Mouse (Mus musculus) lung, postnatal 14 days (tissue): ENCODE results near the gene Astn2.
"Not testable (repeated sequence)": the region's sequence is repeated elsewhere in the genome, so short reads cannot be mapped to it uniquely, and the experiment has no call there.

ENCODE experiments used
- DNase-seq: peaks from one replicate; pipeline ENCODE4 v3.0.0; 2021

Gene Astn2

GRCm38 (mm10) chr4:65743160-65743691 is 661.2 kb downstream of the Astn2 start:
- DNase-seq, result no peak

GRCm38 (mm10) chr4:65724414-65724813 is 680.0 kb downstream of the Astn2 start:
- DNase-seq, result no peak

GRCm38 (mm10) chr4:65719610-65720009 is 684.8 kb downstream of the Astn2 start:
- DNase-seq, result no peak

GRCm38 (mm10) chr4:65717899-65718298 is 686.5 kb downstream of the Astn2 start:
- no peak for DNase-seq

GRCm38 (mm10) chr4:65716086-65716485 is 688.3 kb downstream of the Astn2 start:
- no peak for DNase-seq

DNA sequence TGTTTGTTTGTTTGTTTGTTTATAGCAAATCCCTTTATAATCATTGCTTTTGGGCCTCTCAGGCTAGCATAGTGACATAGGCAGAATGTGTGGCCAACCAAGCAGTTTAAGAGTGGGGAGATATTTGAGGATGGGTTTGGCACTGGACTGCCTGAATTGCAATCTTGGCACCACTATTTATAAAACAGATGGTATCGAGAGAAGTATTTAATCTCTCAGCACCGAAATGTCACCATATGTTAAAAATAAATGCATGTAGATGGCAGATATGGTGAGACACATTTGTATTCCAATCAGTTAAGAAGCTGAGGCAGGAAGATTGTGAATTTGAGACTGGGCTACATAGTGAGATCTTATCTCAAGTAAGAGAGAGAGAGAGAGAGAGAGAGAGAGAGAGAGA is 692.7 kb downstream of the Astn2 start:
- DNase-seq, result no peak

- no peak for DNase-seq
Measured at GRCm38 (mm10) chr4:65710623-65711022, 693.8 kb downstream of the Astn2 start.

DNA sequence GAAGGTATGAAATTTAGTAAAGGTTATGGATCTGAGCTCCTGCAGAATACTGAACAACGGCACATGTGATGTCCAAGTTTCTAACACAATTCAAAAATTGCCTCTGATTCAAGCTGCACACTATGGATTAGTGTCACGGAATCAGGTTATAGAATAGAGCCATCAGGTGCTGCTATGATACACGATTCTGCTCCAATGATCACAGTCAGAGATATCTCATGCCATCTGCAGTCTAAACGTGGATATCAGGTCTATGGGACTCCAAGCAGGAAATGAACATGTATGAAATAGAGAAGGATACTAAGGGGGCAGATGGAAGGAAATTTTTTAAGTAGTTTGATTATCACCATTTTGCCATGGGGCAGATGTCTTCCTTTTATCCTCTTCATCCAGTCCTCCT is 702.6 kb downstream of the Astn2 start:
- DNase-seq, result no peak

DNA sequence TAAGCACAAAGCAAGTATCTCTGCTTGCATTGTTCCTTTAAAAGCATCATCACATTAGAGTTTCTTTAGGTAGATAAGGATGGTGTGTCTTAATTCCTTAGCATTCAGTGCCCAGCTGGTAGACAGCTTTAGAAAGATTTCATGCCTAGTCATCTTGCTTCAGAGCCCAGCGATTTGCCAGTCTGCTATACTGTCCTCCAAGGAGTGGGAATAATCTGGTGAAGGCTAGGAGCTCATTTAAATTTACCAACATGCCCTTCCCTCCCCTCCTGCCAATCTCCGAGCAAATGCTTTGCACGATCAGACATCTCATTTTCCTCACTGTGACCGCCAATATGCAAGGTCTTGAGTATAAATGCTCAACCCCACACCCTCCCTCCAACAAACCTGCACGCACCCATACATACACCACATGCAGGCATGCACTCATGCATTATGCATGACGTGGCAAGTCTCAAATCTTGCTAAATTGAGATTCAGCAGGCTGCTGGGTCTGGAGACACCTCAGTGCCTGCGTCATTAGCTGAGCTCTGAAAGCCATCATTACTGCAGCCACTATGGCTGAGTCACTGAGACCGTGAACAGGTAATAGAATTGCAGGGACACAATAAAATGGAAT is 704.6 kb downstream of the Astn2 start:
- no peak for DNase-seq

DNA sequence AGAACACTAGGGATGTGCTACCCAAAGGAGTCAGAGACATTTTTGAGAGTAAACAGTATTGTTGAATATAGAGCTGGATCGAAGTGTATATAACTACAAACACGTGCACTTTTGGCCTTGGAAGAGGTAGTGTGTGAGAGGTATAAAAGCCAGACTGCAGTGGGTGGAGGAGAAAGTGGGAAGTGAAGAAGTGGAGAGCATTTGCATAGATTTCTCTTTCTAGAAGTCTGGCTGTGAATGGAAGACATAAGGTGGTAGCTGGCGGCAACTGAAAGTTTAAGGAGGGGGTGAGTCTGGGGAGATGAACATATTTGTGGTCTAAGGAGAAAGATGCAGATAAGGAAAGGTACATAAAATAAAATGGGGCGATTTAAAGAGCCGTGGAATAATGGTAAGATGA is 709.2 kb downstream of the Astn2 start:
- no peak for DNase-seq

DNA sequence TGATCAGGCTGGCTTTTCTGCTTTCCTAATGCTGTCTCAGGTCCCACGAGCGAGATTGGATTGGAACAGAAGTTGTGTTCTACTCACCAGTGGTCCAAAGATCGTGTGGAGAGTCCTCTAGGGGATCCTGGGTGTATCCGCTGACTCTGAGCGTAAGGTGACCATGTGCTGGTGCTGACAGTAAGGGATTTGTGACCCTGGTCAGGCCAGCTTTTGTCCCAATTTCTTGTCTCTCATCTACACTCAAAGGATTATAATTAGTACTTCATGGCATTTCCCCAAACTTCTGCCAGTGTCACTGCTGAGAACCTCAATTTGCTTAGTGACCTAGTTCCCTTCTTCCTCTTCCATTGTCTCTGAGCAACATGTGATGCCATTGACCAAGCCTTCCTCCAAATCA is 710.4 kb downstream of the Astn2 start:
- DNase-seq, result no peak

- DNase-seq, result no peak
Measured at GRCm38 (mm10) chr4:65687006-65687723, 717.2 kb downstream of the Astn2 start.

DNA sequence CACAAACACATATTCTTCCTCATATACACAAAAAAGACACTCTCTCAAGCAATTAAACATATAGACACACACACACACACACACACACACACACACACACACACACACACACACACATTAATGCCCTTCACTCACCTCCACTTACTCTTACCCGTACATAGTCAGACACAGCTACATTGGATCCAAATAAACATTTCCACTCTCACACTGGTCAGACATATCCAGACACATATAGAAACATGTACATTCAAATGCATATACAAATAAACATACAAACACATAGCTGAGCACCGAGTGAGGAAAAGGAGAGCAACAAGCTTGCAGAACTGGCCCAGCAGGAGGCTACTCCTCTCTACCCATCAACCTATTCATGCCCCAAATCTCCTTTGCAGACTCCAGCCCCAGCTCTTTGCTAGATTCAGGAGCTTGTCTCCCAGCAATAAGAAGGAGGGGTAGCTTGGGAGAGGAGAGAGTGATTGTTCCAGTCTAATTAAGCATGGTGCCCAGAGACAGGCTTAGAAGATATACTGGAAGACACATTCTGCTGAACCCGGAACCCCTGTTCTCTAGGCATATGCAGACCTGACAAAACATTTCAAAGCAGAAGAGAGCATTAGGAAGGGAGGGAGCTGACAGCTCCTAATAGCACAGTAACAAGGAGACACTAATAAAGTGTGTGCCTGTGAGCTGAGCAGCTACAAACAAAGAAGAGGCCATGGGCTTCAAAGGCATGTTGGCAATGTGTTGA is 718.0 kb downstream of the Astn2 start:
- DNase-seq, result no peak

DNA sequence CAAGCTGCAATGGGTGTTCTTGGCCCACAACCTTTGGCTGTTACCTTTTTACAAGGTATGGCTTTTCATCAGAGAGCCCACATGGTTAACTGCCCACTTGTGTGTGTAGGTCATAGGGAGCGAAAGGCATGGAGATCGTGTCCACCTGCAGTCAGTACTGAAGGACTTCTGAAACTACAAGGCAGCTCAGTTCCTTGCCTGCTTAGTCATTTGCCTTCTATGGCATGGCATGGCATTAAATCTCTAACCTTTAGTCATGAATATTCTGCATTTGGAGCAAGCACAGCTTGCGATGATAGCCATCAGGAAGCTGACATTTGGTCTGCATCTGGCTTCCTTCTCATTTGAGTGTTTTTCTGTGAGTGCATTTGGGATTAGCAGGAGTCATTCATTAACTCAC is 720.0 kb downstream of the Astn2 start:
- no peak for DNase-seq

DNA sequence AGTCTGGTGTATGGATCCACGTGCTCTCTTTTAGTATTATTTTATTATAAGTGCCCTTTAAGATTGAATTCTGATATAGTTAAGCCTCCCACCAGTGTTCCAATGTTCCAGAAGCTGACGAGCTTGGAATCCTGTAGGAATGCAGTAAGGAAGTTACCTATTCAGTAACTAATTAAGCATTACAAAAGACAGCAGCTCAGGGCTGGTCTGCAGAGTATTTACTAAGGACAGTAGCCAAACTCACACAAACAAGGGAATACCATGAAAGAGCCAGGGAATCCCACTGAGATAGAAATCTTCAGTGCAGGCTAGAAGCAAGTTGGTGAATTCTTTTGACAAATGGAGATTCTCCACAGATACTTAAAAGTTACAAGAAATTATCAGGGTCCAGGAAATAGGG is 724.6 kb downstream of the Astn2 start:
- not testable (repeated sequence) for DNase-seq

DNA sequence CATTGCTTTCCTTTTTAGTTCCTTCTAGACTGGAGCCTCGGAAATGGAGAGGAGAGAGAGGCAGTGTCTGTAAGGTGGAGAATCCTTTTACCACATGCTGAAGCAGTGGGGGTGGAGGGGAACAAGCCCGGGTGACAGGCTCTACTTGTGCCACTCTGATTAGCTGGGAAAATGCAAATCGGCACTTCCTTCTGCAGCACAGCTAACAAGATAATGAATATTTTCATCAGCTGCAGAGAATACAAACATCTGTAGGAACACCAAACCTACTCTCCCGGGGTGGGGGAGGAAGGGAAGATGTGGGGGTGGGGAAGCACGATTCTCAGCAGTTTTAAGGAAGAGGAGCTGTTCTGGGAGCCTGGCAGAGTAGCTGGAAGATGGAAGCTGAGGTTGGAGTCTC is 725.5 kb downstream of the Astn2 start:
- DNase-seq, result no peak

- no peak for DNase-seq
Measured at GRCm38 (mm10) chr4:65678495-65678894, 725.9 kb downstream of the Astn2 start.

- no peak for DNase-seq
Measured at GRCm38 (mm10) chr4:65674267-65674978, 730.0 kb downstream of the Astn2 start.

DNA sequence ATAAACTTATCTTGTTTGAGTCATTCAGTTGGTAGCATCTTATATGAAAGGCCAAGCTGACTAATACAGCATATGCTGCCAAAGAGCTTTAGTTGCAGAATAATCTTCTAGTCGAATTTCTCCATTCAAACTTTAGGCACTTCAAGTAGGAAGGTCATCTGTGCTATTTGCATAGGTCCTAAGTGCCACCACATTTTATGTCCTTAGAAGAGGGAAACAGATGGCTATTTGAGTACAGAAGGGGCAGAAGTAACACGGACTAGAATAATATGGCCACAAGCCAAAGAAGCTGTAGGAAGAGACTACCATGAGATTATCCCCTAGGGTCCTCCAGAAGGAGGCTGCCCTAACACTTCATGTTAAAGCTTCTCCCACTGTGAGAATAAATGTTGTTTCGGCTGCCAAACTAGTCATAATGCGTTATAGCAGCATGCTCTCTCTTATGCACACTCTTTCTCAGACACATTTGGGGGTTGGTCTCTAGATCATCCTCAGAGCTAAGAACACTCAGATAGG is 730.9 kb downstream of the Astn2 start:
- no peak for DNase-seq

DNA sequence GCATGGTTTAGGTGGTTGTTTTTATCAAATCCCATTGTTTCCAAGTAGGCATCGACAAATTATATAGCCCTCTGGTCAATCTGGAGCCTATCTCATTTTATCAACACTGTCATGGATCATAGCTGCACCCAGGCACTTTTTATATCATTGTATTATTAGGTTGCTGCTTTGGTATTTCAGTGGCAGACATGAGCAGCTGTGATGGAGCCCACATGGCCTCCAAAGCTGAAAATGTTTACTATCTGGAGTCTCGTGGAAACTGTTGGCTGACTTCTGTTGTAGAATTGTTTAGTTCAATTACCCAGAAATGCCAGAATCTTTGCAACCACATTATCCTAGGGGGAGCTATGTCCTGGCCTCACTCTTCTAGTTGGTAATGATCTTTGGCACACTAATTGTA is 732.1 kb downstream of the Astn2 start:
- DNase-seq, result no peak

DNA sequence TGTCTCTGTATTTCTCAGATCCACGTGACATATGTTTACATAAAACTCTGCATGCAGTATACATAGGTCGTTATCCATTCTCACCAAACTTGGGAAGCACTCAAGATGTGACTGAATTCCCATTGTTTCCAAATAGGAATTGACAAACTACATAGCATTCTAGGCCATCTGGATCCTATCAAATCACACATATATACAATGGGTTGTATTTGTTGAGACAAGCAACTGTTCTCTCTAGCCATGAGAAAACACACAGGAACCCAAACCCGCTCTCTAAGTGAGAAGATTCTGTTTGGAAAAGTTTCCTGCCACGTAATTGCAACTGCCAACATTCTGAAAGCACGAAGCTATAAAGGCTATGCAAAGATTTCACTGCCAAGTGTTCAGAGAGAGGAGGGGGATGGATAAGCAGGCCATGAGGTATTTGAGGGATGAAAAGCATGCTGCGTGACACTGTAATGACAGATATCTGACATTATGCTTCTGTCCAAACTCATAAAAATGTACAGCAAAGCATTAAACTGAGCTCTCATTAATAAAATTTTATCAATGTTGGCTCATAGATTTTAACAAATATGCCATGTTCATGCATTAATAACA is 732.7 kb downstream of the Astn2 start:
- no peak for DNase-seq

DNA sequence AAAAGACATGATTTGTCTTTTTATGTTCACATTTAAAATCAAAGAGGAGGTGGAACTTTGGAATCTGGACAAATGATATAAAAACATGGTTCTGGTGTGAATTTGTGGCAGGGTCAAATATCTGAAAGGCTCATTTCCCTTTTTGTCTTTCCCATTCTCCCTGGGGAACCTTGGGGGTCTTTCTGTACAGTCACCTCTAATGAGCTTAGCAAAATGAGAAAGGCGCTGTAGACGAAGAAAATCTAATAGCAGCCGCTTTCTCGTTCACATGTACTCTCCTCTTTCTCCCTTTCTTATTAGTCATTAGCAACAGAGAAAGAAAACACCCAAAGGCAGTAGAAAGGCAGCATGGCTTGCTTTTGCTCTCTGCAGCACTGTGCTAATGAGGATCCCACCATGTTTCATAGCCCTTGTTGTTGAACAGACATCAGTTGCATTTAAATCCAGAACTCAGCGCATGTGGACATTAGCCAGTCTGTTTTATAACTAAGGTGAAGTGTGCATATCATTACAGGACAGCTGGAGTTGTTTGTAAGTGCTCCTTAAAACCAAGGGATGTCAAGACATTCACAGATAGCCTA is 737.3 kb downstream of the Astn2 start:
- DNase-seq, result no peak
